Mouse (Mus musculus) telencephalon, adult 2 months (tissue): ENCODE results near the gene Ngdn.
"Not testable (repeated sequence)": the region's sequence is repeated elsewhere in the genome, so short reads cannot be mapped to it uniquely, and the experiment has no call there.

Experiments
- DNase-seq: peaks from one replicate; pipeline ENCODE4 v3.0.0-alpha.2; 2011; ENCODE audit warnings: low read depth, low spot score

Gene Ngdn

GRCm38 (mm10) chr14:55014991-55015766 is at the start of gene Ngdn:
Gene Ngdn (plus strand): TSS chr14:55015454.
- peak; percentile 100 for DNase-seq

GRCm38 (mm10) chr14:54965631-54966030 is 49.6 kb upstream of the Ngdn start:
- no peak for DNase-seq

- DNase-seq, result no peak
Measured at GRCm38 (mm10) chr14:54966320-54966977, 48.8 kb upstream of the Ngdn start, which contains the start of gene Myh6. Gene Myh6 (minus strand): TSS chr14:54966927.

GRCm38 (mm10) chr14:54967874-54968273 is 47.4 kb upstream of the Ngdn start:
- no peak for DNase-seq

GRCm38 (mm10) chr14:54968344-54968743 is 46.9 kb upstream of the Ngdn start:
- no peak for DNase-seq

- DNase-seq, result not testable (repeated sequence)
Measured at GRCm38 (mm10) chr14:54972786-54973185, 42.5 kb upstream of the Ngdn start.

GRCm38 (mm10) chr14:54974068-54974791 is 41.0 kb upstream of the Ngdn start:
- DNase-seq, result peak; percentile 74

- DNase-seq, result no peak
Measured at GRCm38 (mm10) chr14:54976633-54977032, 38.6 kb upstream of the Ngdn start, which contains the start of gene Gm17428. Gene Gm17428 (plus strand): TSS chr14:54976933.

GRCm38 (mm10) chr14:54978664-54979063 is 36.6 kb upstream of the Ngdn start:
- DNase-seq, result no peak

GRCm38 (mm10) chr14:54981934-54982333 is 33.3 kb upstream of the Ngdn start:
- DNase-seq, result no peak

GRCm38 (mm10) chr14:54988350-54988874 is 26.8 kb upstream of the Ngdn start:
- DNase-seq, result not testable (repeated sequence)

GRCm38 (mm10) chr14:54988882-54989281 is 26.4 kb upstream of the Ngdn start:
- no peak for DNase-seq

GRCm38 (mm10) chr14:54989886-54990441 is 25.3 kb upstream of the Ngdn start:
- DNase-seq, result peak; percentile 55

- DNase-seq, result no peak
Measured at GRCm38 (mm10) chr14:54992196-54992595, 23.1 kb upstream of the Ngdn start.

- DNase-seq, result no peak
Measured at GRCm38 (mm10) chr14:54993636-54994035, 21.6 kb upstream of the Ngdn start.

- DNase-seq, result no peak
Measured at GRCm38 (mm10) chr14:54994136-54994868, 21.0 kb upstream of the Ngdn start, which contains the start of gene Myh7. Gene Myh7 (minus strand): TSS chr14:54994626.

GRCm38 (mm10) chr14:54994869-54995186 is 20.4 kb upstream of the Ngdn start:
- no peak for DNase-seq

GRCm38 (mm10) chr14:54995457-54996138 is 19.7 kb upstream of the Ngdn start:
- DNase-seq, result peak; percentile 70

GRCm38 (mm10) chr14:54996793-54997192 is 18.5 kb upstream of the Ngdn start:
- DNase-seq, result no peak

- no peak for DNase-seq
Measured at GRCm38 (mm10) chr14:54997297-54997696, 18.0 kb upstream of the Ngdn start.
